Mouse (Mus musculus): ENCODE data around the gene Il17rd.

Il17rd gene

GRCm38 (mm10) chr14:27038783-27039182 lies at the start of gene Il17rd:
Gene Il17rd (plus strand): TSS chr14:27038941.
- peak; percentile 91 for DNase-seq (ENCODE audit: low spot score)

GRCm38 (mm10) chr14:26991622-26992021 lies 47.1 kb upstream of the Il17rd start:
- DNase-seq (ENCODE audit: low spot score) = no peak

GRCm38 (mm10) chr14:26993427-26993826 lies 45.3 kb upstream of the Il17rd start:
- no peak for DNase-seq (ENCODE audit: low spot score)

GRCm38 (mm10) chr14:26994211-26994741 lies 44.5 kb upstream of the Il17rd start, which contains the start of gene Hesx1:
Gene Hesx1 (plus strand): TSS chr14:26994416.
- no peak for DNase-seq (ENCODE audit: low spot score)

- no peak for DNase-seq (ENCODE audit: low spot score)
These were observed 42.5 kb upstream of the Il17rd start for GRCm38 (mm10) chr14:26996257-26996656.

- DNase-seq (ENCODE audit: low spot score) = no peak
These were observed 38.4 kb upstream of the Il17rd start for GRCm38 (mm10) chr14:27000386-27000785.

GRCm38 (mm10) chr14:27004906-27005305 lies 33.8 kb upstream of the Il17rd start:
- DNase-seq (ENCODE audit: low spot score) = no peak

- no peak for DNase-seq (ENCODE audit: low spot score)
These were observed 32.8 kb upstream of the Il17rd start for GRCm38 (mm10) chr14:27005937-27006336.

- no peak for DNase-seq (ENCODE audit: low spot score)
These were observed 27.2 kb upstream of the Il17rd start for GRCm38 (mm10) chr14:27011561-27011960.

- DNase-seq (ENCODE audit: low spot score) = no peak
These were observed 25.1 kb upstream of the Il17rd start for GRCm38 (mm10) chr14:27013658-27014057.

GRCm38 (mm10) chr14:27017936-27018335 lies 20.8 kb upstream of the Il17rd start:
- DNase-seq (ENCODE audit: low spot score) = no peak

- peak; percentile 29 for DNase-seq (ENCODE audit: low spot score)
These were observed 18.9 kb upstream of the Il17rd start for GRCm38 (mm10) chr14:27019850-27020249.

GRCm38 (mm10) chr14:27022876-27023275 lies 15.9 kb upstream of the Il17rd start:
- no peak for DNase-seq (ENCODE audit: low spot score)

- no peak for DNase-seq (ENCODE audit: low spot score)
These were observed 14.1 kb upstream of the Il17rd start for GRCm38 (mm10) chr14:27024664-27025063.

- DNase-seq (ENCODE audit: low spot score) = no peak
These were observed 9.0 kb upstream of the Il17rd start for GRCm38 (mm10) chr14:27029771-27030173.

GRCm38 (mm10) chr14:27031142-27031541 lies 7.6 kb upstream of the Il17rd start:
- no peak for DNase-seq (ENCODE audit: low spot score)

- no peak for DNase-seq (ENCODE audit: low spot score)
These were observed 1.2 kb upstream of the Il17rd start for GRCm38 (mm10) chr14:27037513-27037912.

GRCm38 (mm10) chr14:27039281-27040248 lies 824 bp downstream of the Il17rd start:
- no peak for DNase-seq (ENCODE audit: low spot score)

- DNase-seq (ENCODE audit: low spot score) = no peak
These were observed 1.7 kb downstream of the Il17rd start for GRCm38 (mm10) chr14:27040451-27040850.

- peak; percentile 43 for DNase-seq (ENCODE audit: low spot score)
These were observed 3.7 kb downstream of the Il17rd start for GRCm38 (mm10) chr14:27042280-27042983.

- DNase-seq (ENCODE audit: low spot score) = no peak
These were observed 4.7 kb downstream of the Il17rd start for GRCm38 (mm10) chr14:27043416-27043815.

- no peak for DNase-seq (ENCODE audit: low spot score)
These were observed 5.7 kb downstream of the Il17rd start for GRCm38 (mm10) chr14:27044221-27044966.

Measured in ovary, adult 18-20 months (tissue).